Mouse (Mus musculus): ENCODE measurements around the gene Zer1.

DNA sequence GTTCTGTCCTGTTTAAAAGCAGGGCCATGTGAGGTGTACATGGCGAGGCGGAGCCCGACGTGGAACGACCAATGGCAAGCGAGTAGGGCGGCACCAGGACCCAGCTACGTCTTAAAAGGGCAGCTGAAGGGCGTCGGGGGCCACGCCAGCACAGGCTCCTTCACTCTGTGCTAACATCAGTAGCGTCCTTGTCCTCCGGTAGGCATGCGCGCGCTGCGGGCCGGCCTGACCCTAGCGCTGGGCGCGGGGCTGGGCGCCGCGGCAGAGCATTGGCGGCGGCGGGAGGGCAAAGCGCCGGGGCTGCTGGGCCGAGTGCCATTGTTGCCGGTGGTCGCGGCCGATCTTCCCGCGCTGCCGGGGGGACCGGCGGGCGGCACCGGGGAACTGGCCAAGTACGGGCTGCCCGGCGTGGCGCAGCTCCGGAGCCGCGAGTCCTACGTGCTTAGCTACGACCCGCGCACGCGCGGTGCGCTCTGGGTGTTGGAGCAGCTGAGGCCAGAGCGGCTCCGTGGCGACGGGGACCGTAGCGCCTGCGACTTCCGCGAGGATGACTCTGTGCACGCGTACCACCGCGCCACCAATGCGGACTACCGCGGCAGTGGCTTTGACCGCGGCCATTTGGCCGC is 47.1 kb upstream of the Zer1 start, which contains the start of gene Endog:
- TF ChIP-seq POLR2A (IDR thresholded peaks at IDR 0.05; ENCODE audit: control insufficient read depth, low read depth, low read length) (peak; percentile 71), CTCF (IDR thresholded peaks at IDR 0.05; ENCODE audit: control insufficient read depth, insufficient read depth, insufficient replicate concordance, low read depth, low read length) (no peak)
